Mouse (Mus musculus): Measurements from ENCODE around the gene Wdr90.

Gene Wdr90

DNA sequence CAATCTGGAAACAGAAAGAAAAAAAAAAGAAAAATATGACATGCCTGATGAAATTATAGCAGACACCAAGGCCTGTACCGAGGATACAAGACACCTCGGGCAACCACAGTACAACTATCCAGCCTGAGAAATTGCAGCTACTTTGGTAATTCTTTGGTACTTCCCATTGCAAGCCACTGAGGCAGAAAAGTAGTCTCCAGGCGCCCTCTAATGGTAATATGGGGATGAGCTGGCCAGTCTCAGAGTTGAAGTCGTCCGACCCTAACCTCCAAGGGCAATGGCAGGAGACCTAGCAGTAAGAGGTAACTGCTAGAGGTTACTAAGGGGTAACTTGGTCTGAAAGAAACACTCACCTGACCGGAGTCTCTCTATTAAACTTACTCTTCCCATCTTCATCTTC is 60.3 kb downstream of the Wdr90 start:
- DNase-seq: peak; percentile 90

- peak; percentile 85 for DNase-seq
Measured at GRCm38 (mm10) chr17:25796951-25797369, 64.3 kb downstream of the Wdr90 start, which contains the start of gene Metrn. Metrn (minus strand) TSS chr17:25797136.

GRCm38 (mm10) chr17:25796211-25796771 is 65.0 kb downstream of the Wdr90 start:
- DNase-seq: no peak

GRCm38 (mm10) chr17:25795609-25796092 is 65.7 kb downstream of the Wdr90 start, which contains the start of gene AC134908.4:
AC134908.4 (minus strand) TSS chr17:25795659.
- DNase-seq: peak; percentile 79

DNA sequence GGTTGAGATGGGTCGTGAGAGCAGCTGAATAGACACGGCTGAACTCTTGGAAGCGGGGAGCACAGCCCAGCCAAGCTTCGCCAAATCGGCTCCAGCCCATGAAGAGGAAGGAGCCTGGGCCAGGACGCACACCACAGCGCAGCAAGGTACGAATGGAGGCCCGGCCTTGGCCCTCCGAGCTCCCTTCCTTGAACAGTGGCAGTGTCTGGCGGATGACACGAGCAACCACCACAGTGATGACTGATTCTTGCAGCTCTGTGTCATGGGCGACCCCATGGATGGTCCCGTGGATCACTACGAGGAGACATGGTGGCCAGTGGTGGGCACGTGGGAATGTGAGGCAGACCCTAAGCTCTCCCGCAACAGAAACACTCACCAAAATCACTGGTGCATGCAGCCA is 66.3 kb downstream of the Wdr90 start:
- no peak for DNase-seq

Data from kidney, adult 9 months (tissue).